Mouse (Mus musculus) heart, adult 18-20 months (tissue): Measurements from ENCODE around the gene Nt5c2. TPM values are rescaled to one million over a fixed set of nuclear protein-coding genes. Genes with fewer than 3 reads are reported as not detected.
A peak's percentile ranks its signal among the peaks of the same experiment; 100 is the strongest.

ENCODE experiments used
- DNase-seq, 2 experiments: peaks; one replicate each; pipeline ENCODE4 v3.0.0; 2021 to 2022; ENCODE audit warnings: mixed read lengths in 1 of 2
- total RNA-seq, 2 experiments: library from RNA; stranded (reverse); gene quantifications; 2 replicates each; pipeline ENCODE4 v1.2.3; 2021

Nt5c2 gene
- total RNA-seq, 2 experiments from 2014 or later = 63.6 to 64.0 TPM

DNA sequence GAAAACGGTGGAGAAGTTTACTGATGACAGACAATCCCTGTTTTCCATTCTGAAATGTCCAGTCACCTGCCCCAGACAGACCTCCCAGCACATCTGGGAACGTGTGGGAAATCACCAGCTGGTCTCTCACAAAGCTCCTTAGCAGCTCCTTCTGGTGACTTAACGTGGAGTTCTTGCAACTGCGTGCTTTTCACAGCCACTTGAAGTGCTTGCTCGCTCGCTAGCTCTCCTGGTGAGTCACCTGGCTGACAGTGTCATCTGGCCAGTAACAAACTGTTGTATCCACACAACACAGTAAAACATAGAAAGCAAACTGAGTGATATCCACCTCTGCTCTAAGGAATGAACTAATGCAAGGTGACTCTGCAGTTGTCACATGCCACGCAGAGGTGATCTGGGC lies 128.1 kb downstream of the Nt5c2 start:
- no peak for DNase-seq

DNA sequence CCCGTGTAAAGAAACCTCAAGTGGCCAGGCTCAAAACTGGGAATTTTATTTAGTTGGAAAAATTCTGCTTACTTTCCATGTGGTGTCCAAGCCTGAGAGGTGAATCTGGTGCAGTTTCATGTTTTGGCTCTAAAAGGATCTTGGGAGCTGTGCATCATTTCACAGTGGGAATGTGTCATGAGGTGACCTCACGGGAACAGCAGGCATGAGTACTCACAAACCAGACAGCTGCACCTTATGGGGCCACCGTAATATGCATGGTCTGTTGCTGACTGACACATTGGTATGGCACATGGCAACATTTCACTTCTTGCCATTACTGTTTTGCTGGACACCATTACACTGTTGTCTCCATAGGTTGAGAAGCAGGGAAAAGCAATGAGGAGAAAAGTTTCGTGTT lies 129.6 kb downstream of the Nt5c2 start:
- DNase-seq = no peak

DNA sequence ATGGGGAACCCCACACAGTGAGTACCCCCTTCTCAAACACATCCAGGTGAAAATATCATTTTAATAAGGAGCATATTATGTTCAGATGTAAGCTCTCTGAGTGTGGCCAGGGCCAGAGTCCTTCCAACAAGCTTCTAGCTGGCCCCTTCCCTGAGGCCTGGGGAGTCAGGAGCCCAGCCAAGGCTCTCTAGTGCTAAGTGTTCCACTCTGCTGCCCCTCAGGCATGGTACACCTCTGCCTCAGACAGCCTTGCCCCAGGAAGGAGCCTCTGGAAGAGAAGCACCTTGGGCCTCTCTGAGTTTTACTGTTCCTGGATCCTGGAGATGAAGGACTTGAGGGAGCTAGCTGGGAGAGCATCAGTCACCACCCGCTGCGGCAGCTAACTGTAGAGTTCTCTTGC lies 135.1 kb downstream of the Nt5c2 start:
- DNase-seq = no peak

DNA sequence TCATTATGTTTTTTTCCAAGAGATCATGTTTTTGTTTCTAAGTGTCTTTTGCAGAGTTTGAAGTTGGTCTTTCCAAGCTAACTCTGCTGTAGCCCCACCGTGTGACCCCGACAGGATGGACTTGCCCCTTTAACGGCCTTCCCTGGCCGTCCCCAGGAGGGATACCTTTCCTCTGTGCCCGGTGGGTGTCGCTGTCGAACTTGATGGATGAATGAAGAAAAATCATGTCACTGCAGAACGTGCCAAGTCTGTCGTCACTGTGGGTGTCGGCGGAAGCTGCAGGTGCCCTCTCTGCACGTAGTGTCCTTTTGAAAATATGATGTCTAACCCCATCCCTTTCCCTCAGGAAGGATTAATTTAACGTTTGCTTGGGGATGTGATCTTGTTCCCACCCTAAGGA lies 136.6 kb downstream of the Nt5c2 start:
- peak; percentile 77 to 88 for DNase-seq

DNA sequence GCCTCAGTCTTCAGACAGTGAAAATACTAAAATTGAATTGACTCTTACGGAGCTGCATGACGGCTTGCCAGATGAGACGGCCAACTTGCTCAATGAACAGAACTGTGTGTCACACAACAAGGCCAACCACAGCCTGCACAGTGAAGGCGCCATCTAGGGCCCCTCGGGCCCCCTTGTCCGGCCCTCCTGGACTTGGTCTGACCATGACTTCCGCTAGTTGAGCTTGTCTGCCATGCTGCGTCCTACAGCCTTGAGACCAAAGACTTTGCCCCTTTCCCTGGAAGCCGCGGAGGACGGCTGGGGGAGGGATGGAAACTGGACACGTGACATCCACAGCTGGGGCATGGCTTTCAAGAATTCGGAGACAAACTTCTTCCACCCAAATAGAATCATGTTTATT lies 137.1 kb downstream of the Nt5c2 start:
- no peak for DNase-seq

DNA sequence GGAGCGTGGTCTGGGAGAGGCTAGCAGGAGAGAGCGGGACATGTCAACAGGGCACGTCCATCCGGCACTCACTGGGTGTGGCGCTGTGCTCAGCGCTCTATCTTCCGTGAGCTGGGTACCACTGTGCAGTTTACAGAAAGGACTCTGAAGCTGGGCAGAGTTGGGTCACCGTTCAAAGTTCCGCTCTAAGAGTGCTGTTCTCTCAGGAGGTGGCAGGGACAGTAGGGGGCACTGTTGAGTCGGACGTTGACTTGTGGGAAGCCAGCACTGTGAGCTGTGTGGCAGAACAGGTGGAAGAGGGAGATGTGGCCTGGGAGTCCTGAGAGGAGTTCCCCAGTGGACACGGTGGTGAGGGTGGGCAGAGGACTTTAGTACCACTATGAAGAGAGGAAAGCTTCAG lies 139.2 kb downstream of the Nt5c2 start:
- DNase-seq = peak; percentile 80 to 95

DNA sequence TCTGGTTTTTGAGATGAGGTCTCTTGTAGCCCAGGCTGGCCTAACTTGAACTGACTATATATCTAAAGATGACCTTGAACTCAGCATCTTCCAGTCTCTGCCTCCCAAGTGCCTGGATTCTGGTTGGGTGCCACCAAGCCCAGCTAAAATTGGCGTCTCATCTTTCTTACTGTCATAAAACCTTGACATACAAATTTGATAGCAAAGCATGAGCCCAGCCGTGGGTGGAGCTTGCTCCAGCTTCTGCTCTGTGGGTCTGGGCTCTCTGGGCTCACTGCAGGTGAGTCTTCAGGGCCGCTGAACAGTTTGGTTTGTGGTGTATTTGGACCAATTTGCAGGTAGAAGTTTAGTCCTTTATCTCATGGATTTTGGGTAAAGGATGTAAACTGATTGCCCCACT lies 141.0 kb downstream of the Nt5c2 start:
- no peak for DNase-seq

DNA sequence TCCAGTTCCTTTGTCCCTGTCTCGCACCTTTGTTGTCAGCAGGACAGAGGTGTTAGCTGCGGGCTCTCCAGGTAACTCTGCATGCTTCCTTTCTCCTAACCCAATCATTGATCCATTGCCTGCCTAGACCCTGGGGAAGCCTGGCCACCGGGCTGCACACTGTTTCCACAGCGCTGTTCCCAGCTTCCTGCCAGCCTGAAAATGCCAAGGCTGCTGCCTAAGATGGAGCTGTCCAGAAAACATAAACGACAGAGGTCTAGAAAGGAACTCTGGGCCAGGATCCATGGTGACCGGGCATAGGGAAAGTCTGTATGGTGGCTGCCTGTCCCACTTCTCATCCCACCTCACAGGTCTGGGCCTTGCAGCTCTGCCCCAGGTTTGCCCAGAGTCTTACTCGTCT lies 143.3 kb downstream of the Nt5c2 start:
- no peak for DNase-seq

DNA sequence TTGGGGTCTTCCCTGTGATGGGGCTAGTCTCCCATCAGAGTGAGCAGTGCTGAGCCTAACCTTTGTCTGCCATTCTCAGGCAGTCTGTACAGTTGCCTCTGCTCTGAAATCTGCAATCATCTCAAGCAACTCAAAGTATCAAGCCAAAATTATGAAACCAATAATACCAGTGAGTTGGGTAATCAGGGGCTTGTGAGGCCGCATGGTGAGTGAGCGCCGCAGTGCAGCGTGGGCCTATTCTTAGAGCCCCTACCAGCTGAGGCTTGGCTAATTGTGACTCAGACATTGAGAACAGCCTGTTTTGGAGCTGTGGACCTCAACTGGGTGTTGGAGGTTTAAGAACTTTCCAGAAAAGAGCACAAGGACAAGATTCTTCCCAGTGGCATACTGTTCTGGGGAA lies 143.9 kb downstream of the Nt5c2 start:
- DNase-seq = no peak

DNA sequence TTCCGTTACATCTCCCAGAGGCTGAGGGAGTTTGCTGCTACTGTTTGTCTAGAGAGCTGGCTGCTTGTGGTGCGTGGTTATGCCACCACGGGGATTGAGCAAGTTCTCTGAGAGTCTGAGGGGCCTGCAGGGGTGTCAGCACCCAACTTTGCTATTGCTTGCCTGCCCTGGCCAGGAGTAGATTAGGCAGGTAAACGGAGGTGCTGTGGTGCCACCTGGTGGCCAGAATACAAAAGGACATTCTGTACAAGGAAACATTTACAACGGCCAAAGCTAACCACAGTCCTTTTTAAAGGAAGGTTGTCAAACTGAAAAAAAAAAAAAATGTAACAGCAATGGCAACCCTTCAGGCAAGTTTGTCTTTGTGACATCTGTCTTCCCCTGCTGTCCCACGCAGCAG lies 145.4 kb downstream of the Nt5c2 start:
- peak; percentile 81 to 90 for DNase-seq

DNA sequence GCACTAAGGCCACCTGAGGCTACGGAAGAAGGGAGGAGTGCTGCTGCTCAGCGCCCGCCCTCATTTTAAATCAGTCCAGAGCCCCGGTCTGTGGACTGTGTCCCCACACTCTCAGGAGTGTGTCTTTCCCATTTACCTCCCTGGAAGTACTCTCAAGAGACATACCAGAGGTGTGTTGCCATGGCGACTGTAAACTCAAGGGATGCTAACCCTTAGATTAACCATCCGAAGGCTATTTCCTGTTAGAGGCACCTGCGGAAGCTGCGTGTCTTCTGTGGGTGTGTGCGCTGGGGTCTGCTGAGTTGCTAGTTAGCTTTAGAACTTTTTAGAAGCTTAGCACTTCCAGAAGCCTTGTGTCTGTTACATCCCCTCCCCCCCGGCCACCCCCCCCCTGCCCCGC lies 145.9 kb downstream of the Nt5c2 start:
- DNase-seq = no peak

DNA sequence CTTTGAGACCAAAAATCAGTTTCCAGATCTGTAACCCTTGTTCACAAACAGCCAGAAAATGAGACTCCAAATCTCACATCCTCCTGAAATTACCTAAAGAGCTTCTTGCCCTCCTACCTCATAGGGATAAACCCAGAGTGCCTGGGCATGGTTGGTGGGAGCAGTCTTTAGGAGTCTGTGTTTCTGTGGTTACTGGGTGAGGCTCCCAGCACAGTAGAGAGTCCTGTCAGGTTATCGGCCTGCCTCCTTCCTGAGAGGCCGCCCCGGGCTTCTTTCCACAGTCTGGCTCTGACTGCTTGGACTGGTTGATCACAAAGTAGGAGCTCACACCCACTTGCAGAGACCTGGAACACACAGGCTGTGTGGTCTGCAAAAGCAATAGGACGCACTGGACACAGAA lies 149.6 kb downstream of the Nt5c2 start:
- DNase-seq = no peak

DNA sequence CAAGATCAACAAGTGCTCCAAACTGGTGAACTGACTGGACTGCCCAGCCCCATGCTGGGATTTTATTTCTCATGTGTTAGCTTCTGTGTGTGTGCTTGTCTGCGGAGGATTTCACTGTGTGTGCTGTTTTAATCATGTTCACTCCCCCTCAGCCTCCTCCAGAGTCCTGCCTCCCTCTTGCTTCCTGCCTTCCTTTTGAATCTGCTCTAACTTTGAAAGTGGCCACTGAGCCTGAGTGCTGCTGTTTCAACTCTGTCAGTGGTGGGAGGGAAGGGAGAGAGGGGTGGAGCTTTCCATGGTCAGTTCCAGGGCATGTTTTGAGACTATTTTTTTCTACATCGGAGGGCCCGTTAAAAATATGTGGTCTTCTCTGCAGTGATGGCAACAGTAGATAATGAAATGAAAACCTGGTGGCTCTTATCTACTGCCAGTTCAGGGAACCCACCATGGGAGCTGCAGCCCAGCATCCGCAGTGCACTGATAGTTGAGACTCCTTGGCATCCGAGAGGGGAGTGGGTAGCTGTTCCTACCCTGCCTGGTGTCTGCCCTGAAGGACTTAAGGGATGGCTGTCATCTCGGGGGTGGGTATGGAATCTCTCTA lies 150.1 kb downstream of the Nt5c2 start:
- DNase-seq = no peak

DNA sequence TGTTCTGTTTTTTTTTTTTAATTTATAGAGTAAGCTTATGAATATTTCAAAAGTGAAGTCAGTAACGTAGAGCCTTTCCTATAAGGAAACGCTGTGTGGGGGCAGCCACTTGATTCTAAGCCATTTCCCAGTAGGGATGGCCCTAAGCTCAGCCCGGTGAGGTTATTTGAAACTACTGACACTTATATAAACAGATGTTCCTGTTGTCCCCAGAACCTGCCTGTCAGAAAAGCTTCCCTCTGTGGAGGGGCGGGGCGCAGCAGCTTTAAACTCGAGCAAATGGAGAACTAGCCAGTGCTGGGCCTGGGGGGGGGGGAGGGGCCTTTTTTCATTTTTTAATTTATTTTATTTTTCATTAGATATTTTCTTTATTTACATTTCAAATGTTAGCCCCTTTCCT lies 150.9 kb downstream of the Nt5c2 start:
- DNase-seq = no peak

DNA sequence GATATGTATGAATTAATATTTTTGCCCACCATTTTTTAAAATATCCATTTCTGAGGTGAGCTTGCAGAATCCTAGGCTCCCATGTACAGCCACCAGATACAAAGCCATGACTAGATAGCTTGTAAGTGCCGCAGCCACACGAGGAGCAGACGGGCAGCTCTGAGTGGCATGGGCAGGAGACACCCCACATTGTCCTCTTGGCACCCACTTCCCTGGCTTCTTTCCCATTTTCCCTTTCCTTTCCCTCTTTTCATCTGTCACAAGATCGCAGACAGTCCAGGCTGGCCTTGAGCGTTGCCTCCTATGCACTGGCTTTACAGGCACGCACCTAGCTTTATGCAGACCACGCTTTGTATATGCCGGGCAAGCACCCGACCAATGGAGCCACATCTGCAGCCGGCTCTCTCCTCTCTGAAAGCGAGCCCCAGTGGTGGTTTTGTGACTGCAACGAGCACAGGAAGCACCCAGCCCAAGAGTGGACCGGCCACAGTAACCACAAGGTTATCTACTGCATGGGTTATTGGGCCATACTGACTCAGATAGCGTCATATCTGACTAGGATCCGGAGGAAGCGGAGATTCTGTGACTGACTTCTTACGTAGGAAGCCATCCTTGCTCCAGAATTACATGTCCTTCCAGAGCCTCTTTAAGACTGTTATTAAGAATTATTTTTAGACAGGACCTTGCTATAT lies 151.6 kb downstream of the Nt5c2 start:
- peak in 1 of 2 experiments; percentile 32 for DNase-seq

DNA sequence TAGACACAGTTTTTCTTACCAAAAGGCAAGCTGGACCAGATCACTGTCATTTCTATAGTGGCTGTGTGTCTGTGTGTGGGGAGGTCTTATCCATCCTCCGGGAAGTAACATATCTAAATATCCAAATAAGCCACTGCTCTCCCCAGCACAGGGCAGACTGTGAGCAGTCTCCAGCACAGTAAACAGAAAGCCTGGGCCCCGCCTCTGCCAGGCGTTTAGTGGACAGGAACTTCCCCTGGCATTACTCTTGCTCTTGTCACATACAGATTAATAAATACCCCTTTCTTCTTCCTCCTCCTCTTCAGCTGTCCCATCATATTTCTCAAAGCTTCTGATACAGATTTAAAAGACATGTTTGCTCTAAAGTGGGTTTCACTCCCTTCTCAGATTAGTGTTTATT lies 152.4 kb downstream of the Nt5c2 start:
- DNase-seq = no peak

DNA sequence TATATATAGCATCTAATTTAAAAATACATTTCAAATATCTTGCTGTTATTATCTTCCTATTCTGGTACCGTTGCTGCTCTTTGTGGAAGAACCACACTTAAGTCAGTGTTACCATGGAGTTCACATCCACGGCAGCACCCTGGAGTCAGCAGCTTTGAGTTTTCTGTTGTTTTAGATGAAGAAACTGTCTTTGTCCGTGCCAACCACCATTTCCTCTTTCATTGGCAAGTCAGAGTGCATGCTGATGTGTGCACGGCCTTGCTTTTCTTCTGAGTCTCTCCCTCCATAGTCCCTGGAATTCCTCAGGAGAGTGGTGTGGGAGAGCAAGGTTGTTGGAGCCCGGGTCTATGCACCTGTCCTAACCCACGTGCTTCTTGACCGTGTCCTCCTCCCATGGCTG lies 156.8 kb downstream of the Nt5c2 start:
- no peak for DNase-seq

DNA sequence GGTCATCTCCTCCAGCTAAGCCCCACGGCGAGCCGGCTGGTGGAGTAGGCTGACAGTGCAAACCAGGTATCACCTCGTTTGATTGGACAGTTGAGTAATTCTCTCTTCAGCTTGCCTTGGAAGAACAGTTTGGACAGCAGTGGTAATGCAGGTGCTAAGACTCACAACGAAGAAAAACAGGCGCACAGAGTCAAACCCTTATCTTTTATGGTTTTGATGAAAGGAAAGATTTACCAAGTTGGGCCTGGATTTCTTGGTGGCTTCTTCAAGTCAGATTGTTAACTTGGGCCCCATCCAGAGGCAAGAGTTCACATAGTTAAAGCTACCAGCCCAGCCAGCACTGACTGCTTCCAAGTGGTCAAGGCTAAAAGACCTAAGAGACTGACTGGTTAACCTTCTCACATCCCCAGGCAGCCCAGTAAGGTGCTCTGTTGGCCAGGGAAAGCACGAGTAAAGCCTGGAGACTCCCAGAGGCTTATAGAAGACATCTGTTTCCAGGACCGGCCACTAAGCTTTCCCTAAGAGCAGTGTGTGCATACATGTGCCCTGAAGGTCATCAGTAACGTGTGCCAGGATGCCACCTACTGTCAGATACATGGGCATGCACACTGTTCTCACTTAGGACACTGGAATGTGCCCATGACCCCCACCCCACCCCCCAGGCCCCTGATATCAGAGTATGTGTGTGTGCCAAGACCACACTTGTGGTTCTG lies 157.5 kb downstream of the Nt5c2 start:
- DNase-seq = peak in 1 of 2 experiments; percentile 36

DNA sequence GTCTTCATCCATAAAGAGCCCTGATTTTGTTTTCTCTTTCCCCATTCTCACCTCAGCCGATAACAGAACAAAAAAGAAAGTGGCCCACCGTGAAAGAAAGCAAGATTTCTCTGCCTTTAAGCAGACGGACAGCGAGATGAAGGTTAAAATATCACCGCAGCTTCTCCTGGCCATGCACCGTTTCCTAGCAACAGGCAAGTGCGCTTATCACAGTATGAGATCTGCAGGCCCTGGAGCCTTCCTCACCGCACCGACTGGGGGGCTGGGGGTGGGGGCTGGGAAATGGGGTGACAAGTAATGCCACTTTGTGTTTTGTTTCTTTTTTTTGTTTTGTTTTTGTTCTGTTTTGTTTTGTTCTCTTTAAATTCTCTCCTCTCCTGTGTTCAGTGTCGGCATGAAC lies 158.2 kb downstream of the Nt5c2 start:
- no peak for DNase-seq

DNA sequence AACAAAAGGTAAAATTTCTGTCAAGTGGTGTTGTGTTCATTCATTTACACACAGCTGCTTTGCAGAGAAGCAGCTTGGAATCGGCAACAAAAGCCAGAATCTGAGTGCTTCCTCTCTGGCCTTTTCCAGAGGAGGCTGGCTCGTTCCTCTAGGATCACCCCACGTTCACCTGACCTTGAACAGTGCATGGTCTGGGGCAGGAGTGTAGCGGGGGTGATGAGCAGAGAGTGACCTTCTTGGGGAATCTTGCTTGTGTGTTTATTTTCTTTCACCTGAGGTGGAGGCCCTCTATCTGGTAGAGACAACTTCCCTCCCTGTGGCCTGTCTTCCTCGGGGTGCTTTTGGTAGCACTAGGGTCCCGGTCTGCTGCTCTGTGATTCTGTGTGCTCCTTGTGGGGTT lies 158.7 kb downstream of the Nt5c2 start:
- DNase-seq = no peak

DNA sequence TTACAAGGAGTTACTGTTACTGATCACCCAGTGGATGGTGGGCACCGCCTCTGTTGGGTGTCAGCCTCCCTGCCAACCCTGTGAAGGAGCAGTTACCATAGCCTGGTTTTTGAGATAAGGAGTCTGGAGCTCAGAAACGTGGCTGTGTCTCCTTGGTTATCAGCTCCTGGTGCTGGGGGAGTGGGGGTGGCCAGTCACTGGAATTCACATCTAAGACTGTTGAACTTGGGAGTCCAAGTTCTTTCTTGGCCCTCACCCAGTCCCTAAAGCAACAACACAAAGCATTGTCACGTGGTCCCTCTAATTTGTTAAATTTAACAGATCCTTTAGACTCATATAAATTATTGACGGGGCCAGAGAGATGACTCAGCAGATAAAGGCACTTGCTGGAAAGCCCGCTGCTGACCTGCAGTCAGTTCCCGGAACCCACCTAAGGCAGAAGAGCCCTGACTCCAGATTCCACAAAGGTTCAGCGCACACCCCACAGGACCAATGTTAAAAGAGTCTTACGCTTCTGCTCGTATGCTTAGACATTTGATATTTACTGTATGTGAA lies 165.4 kb downstream of the Nt5c2 start:
- no peak for DNase-seq

DNA sequence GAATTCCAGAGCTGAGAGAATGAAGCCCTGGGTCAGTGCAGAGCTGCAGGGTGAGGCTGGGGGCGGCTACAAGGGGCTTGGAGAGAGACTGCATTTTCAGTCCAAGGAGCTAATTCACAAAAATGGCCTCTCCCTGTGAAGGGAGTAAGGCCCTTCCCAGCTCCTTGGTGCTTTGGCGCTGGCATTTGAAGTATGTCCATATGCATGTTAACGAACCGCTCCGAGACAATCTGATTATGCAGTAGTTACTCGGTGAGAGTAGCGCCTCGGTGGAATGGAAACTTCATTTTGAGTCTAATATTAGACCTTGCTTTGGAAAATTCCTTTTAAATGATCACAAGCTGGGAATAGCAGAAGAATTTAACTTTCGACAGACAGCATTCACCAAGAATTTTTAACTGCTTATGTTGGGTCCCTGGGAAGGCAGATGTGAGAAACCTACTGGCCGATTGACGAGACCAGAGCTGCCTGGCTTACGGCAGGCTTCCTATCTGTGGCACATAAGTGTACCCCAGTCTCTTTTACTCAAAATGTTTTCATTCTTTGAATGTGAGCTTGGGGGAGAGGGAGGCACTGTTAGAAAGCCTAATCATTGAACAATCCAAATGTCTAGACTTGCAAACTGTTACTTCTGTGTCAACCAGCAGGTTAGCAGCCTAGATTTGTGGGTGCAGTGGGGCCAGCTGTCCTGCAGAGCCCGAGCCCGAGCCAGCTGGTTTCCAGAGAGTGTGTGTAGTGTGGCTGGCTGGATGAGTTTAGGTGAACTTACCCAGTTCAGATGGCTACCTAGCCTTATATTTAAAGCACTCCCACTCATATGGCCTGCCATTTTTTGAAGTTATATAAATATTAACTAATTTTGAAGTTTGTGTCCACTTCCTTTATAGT lies 166.3 kb downstream of the Nt5c2 start:
- no peak for DNase-seq
